Mouse (Mus musculus): ENCODE results near the gene Jaml. TPM values are rescaled to one million over a fixed set of nuclear protein-coding genes. Genes with fewer than 3 reads are reported as not detected.

The Jaml gene
- polyA plus RNA-seq, 1 experiment from 2014 or later, result 0.25 TPM

DNA sequence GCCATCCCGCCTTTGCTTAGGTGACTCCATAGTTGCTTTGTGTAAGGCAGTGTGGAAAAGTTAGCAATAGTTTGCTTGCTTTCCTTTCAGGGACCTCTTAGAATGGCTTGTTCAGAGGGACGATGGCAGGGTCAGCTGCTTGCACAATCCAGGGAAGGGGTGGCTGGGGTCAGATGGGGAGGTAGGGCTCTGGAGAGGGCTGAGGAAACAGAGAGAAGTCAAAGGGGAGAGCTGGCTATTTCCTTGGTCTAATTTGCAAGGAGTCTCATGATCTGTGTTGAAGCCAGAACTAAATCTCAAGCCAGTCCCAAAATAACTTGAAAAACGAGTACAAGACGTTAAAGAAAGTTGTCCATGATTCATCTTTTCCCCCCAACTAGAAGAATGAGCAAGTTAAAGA lies 13.7 kb downstream of the Jaml start:
- WGBS, result 76% methylated on average over 4 of the region's 4 CpGs
- H3K36me3 ChIP-seq (ENCODE audit: control insufficient read depth, insufficient read depth, low read length), result no peaks in the 10 kb centered on the region
- H3K4me2 ChIP-seq (ENCODE audit: low read length), result no peak overlapping the region
- no peak overlapping the region for H3K27ac ChIP-seq (ENCODE audit: low read depth, low read length)
- no peak for ATAC-seq
- no peaks in the 10 kb centered on the region for H3K4me1 ChIP-seq (ENCODE audit: control insufficient read depth, insufficient read depth, low read depth, low read length)
- no peak overlapping the region for H3K4me3 ChIP-seq (ENCODE audit: low read length)
- no peak overlapping the region for H3K9ac ChIP-seq (ENCODE audit: low read depth, low read length)
- no peaks in the 10 kb centered on the region for H3K27me3 ChIP-seq (replicated peaks; ENCODE audit: control insufficient read depth, insufficient read depth, low read length)
- no peaks in the 10 kb centered on the region for H3K9me3 ChIP-seq (ENCODE audit: control insufficient read depth, low read length)

- no peak overlapping the region for H3K27ac ChIP-seq (ENCODE audit: low read depth, low read length)
- H3K27me3 ChIP-seq (replicated peaks; ENCODE audit: control insufficient read depth, insufficient read depth, low read length), result no peaks in the 10 kb centered on the region
- H3K9me3 ChIP-seq (ENCODE audit: control insufficient read depth, low read length), result no peaks in the 10 kb centered on the region
- H3K4me2 ChIP-seq (ENCODE audit: low read length), result no peak overlapping the region
- ATAC-seq, result no peak
- no peaks in the 10 kb centered on the region for H3K4me1 ChIP-seq (ENCODE audit: control insufficient read depth, insufficient read depth, low read depth, low read length)
- WGBS, result 86% methylated on average over 6 of the region's 6 CpGs
- no peak overlapping the region for H3K4me3 ChIP-seq (ENCODE audit: low read length)
- no peak overlapping the region for H3K9ac ChIP-seq (ENCODE audit: low read depth, low read length)
- H3K36me3 ChIP-seq (ENCODE audit: control insufficient read depth, insufficient read depth, low read length), result no peaks in the 10 kb centered on the region
Measured at GRCm38 (mm10) chr9:45095149-45095937, 16.4 kb downstream of the Jaml start.

DNA sequence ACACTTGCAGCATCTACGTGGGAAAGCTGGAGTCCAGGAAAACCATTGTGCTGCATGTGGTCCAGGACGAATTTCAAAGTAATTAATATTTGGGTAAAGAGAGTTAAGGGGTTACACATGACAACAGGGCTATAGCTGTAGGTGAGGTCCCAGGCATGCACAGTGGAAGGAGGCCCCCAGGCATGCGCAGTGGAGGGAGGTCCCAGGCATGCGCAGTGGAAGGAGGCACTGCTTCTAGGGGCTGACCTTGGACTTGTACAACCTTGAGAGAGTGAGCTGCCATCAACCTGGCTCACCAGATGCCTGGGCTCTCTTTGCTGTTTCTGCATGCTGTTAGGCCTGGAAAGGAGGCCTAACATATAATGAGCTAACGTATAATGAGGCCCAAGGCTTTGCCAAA lies 18.9 kb downstream of the Jaml start:
- Histone ChIP-seq H3K4me2 (ENCODE audit: low read length) (no peak overlapping the region), H3K4me1 (ENCODE audit: control insufficient read depth, insufficient read depth, low read depth, low read length) (no peaks in the 10 kb centered on the region), H3K9ac (ENCODE audit: low read depth, low read length) (no peak overlapping the region), H3K27ac (ENCODE audit: low read depth, low read length) (no peak overlapping the region), H3K27me3 (replicated peaks; ENCODE audit: control insufficient read depth, insufficient read depth, low read length) (no peaks in the 10 kb centered on the region), H3K4me3 (ENCODE audit: low read length) (no peak overlapping the region), H3K36me3 (ENCODE audit: control insufficient read depth, insufficient read depth, low read length) (no peaks in the 10 kb centered on the region), H3K9me3 (ENCODE audit: control insufficient read depth, low read length) (no peaks in the 10 kb centered on the region)
- no peak for ATAC-seq
- 78% methylated on average over 5 of the region's 5 CpGs for WGBS

GRCm38 (mm10) chr9:45098426-45098825 lies 19.4 kb downstream of the Jaml start:
- Histone ChIP-seq H3K36me3 (ENCODE audit: control insufficient read depth, insufficient read depth, low read length) (no peaks in the 10 kb centered on the region), H3K4me3 (ENCODE audit: low read length) (no peak overlapping the region), H3K27me3 (replicated peaks; ENCODE audit: control insufficient read depth, insufficient read depth, low read length) (no peaks in the 10 kb centered on the region), H3K27ac (ENCODE audit: low read depth, low read length) (no peak overlapping the region), H3K4me2 (ENCODE audit: low read length) (no peak overlapping the region), H3K4me1 (ENCODE audit: control insufficient read depth, insufficient read depth, low read depth, low read length) (no peaks in the 10 kb centered on the region), H3K9ac (ENCODE audit: low read depth, low read length) (no peak overlapping the region), H3K9me3 (ENCODE audit: control insufficient read depth, low read length) (no peaks in the 10 kb centered on the region)
- WGBS, result 63% methylated on average over 3 of the region's 3 CpGs
- no peak for ATAC-seq

DNA sequence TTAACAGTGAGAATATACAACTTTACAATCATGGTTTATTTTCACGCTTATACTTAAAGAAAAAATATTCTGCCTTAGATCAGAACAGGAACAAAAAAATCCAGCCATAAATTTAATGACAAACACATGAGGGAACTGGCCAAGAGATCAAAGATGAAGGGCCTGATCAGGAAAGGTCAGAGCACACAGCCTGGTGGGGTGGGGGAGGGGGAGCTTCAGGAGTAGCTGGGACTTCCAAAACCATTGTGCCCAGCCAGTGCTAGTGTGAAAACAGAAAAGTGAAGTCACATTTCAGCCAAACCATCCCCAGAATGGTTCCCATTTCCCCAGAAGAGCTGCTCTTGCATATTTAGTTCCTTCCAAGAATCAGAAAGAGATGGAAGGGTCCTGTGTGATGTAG lies 23.5 kb downstream of the Jaml start:
- no peak overlapping the region for H3K9ac ChIP-seq (ENCODE audit: low read depth, low read length)
- H3K4me3 ChIP-seq (ENCODE audit: low read length), result no peak overlapping the region
- H3K27me3 ChIP-seq (replicated peaks; ENCODE audit: control insufficient read depth, insufficient read depth, low read length), result no peaks in the 10 kb centered on the region
- H3K4me2 ChIP-seq (ENCODE audit: low read length), result no peak overlapping the region
- H3K27ac ChIP-seq (ENCODE audit: low read depth, low read length), result no peak overlapping the region
- 82% methylated on average over 1 of the region's 1 CpGs for WGBS
- no peaks in the 10 kb centered on the region for H3K9me3 ChIP-seq (ENCODE audit: control insufficient read depth, low read length)
- H3K36me3 ChIP-seq (ENCODE audit: control insufficient read depth, insufficient read depth, low read length), result no peaks in the 10 kb centered on the region
- no peak for ATAC-seq
- H3K4me1 ChIP-seq (ENCODE audit: control insufficient read depth, insufficient read depth, low read depth, low read length), result no peaks in the 10 kb centered on the region

GRCm38 (mm10) chr9:45103211-45103979 lies 24.4 kb downstream of the Jaml start:
- H3K4me2 ChIP-seq (ENCODE audit: low read length), result no peak overlapping the region
- no peak for ATAC-seq
- H3K9ac ChIP-seq (ENCODE audit: low read depth, low read length), result no peak overlapping the region
- no peaks in the 10 kb centered on the region for H3K4me1 ChIP-seq (ENCODE audit: control insufficient read depth, insufficient read depth, low read depth, low read length)
- H3K9me3 ChIP-seq (ENCODE audit: control insufficient read depth, low read length), result no peaks in the 10 kb centered on the region
- no peak overlapping the region for H3K27ac ChIP-seq (ENCODE audit: low read depth, low read length)
- no peaks in the 10 kb centered on the region for H3K36me3 ChIP-seq (ENCODE audit: control insufficient read depth, insufficient read depth, low read length)
- 76% methylated on average over 11 of the region's 11 CpGs for WGBS
- no peak overlapping the region for H3K4me3 ChIP-seq (ENCODE audit: low read length)
- no peaks in the 10 kb centered on the region for H3K27me3 ChIP-seq (replicated peaks; ENCODE audit: control insufficient read depth, insufficient read depth, low read length)

DNA sequence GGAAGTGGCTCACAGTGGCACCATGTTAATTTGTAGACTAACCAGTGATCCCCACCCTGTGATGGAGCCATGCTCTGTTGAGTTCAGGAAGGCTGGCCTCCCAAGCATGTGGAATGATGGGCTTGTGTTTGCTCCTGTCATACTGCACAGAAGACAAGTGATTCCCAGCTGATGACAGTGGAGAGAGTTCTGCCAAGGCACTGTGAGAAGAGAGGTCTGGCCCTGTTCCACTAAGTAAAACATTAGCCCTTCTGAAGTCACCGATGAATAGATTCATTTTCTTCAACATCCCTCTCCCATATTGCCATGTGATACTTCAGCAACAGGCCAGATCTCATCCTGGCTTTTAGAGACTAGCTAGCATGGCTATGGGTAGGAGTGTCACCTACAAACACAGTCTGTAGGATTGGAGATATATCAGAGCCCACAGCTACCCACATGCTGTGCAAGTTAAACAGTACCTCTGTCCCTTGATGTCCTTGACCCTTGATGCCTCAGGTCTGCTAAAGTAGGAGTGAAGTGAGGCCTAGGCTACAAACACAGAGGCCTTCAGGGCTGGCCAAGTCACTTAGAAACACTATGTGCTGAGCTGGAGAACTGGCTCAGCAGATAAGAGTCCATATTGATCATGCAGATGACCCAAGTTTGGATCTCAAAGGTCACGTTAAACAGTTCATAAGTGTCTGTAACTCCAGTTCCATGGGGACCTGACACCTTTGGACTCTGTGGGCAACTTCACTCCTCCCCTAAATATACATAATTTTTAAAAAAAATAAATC lies 26.8 kb downstream of the Jaml start:
- Histone ChIP-seq H3K9ac (ENCODE audit: low read depth, low read length) (no peak overlapping the region), H3K9me3 (ENCODE audit: control insufficient read depth, low read length) (no peaks in the 10 kb centered on the region), H3K27me3 (replicated peaks; ENCODE audit: control insufficient read depth, insufficient read depth, low read length) (no peaks in the 10 kb centered on the region), H3K4me3 (ENCODE audit: low read length) (no peak overlapping the region), H3K4me2 (ENCODE audit: low read length) (no peak overlapping the region), H3K36me3 (ENCODE audit: control insufficient read depth, insufficient read depth, low read length) (no peaks in the 10 kb centered on the region), H3K4me1 (ENCODE audit: control insufficient read depth, insufficient read depth, low read depth, low read length) (no peaks in the 10 kb centered on the region), H3K27ac (ENCODE audit: low read depth, low read length) (no peak overlapping the region)
- no peak for ATAC-seq
- 98% methylated on average over 2 of the region's 2 CpGs for WGBS

- H3K4me1 ChIP-seq (ENCODE audit: control insufficient read depth, insufficient read depth, low read depth, low read length), result peaks cover 21% of the 10 kb centered on the region
- H3K4me3 ChIP-seq (ENCODE audit: low read length), result peak overlapping the region; percentile 52
- 3% methylated on average over 14 of the region's 14 CpGs for WGBS
- H3K27me3 ChIP-seq (replicated peaks; ENCODE audit: control insufficient read depth, insufficient read depth, low read length), result no peaks in the 10 kb centered on the region
- H3K4me2 ChIP-seq (ENCODE audit: low read length), result peak overlapping the region; percentile 81
- no peaks in the 10 kb centered on the region for H3K36me3 ChIP-seq (ENCODE audit: control insufficient read depth, insufficient read depth, low read length)
- peak; percentile 88 for ATAC-seq
- no peaks in the 10 kb centered on the region for H3K9me3 ChIP-seq (ENCODE audit: control insufficient read depth, low read length)
- peak overlapping the region; percentile 64 for H3K9ac ChIP-seq (ENCODE audit: low read depth, low read length)
- peak overlapping the region; percentile 70; the same call in 1 of the 2 replicates for H3K27ac ChIP-seq (ENCODE audit: low read depth, low read length)
Measured at GRCm38 (mm10) chr9:45115706-45116105, 36.7 kb downstream of the Jaml start.

DNA sequence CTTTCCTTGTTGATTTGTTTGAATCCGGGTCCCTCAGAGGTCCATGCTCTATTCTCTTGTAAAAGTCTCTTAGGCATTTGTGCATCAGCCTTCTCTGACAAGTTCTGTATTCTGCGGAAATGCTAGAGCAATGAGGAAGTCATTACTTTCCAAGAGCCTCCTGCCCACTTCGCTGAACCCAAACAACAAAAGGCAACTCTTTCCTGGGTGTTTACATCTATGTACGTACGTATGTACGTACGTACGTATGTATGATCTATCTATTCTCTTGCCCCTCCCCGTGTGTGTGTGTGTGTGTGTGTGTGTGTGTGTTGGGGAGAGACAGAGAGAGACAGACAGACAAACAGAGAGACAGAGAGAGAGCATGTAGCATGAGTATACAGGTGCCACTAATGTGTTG lies 37.8 kb downstream of the Jaml start:
- H3K27ac ChIP-seq (ENCODE audit: low read depth, low read length), result no peak overlapping the region
- H3K4me2 ChIP-seq (ENCODE audit: low read length), result no peak overlapping the region
- H3K27me3 ChIP-seq (replicated peaks; ENCODE audit: control insufficient read depth, insufficient read depth, low read length), result no peaks in the 10 kb centered on the region
- WGBS, result 71% methylated on average over 9 of the region's 9 CpGs
- no peak overlapping the region for H3K4me3 ChIP-seq (ENCODE audit: low read length)
- H3K4me1 ChIP-seq (ENCODE audit: control insufficient read depth, insufficient read depth, low read depth, low read length), result peaks cover 26% of the 10 kb centered on the region
- no peaks in the 10 kb centered on the region for H3K36me3 ChIP-seq (ENCODE audit: control insufficient read depth, insufficient read depth, low read length)
- no peak for ATAC-seq
- H3K9ac ChIP-seq (ENCODE audit: low read depth, low read length), result no peak overlapping the region
- no peaks in the 10 kb centered on the region for H3K9me3 ChIP-seq (ENCODE audit: control insufficient read depth, low read length)

All from hindbrain, embryonic 16.5 days (tissue).